Comparison of ENCODE assay signal across 24 mouse cellular contexts in genomic region chr6:31065419-31065818, GRCm38 (mm10).
DNase-seq lines count a peak whose midpoint lies in the region; ATAC-seq and TF ChIP-seq lines count a peak whose summit lies in the region.
"Had no signal": no experiment of that assay in that cellular context is flagged by ENCODE, and none has a peak within 500 bp of the region (broad histone marks: within the 10 kb centered on the region; RNA-seq: fewer than 3 reads in every experiment).

No protein-coding gene starts in this region.

- no peak overlapping the region for H3K9ac ChIP-seq in hindbrain, embryonic 14.5 days
- H3K9ac ChIP-seq: heart, embryonic 13.5 days; liver, embryonic 14.5 days; lung, embryonic 15.5 days; midbrain, embryonic 12.5 days; neural tube, embryonic 13.5 days had no signal

- peak in 1 of 2 experiments; percentile 9 for DNase-seq in layer of hippocampus, adult 2 months (ENCODE audit: low spot score in 2 of 2)
- no peak for DNase-seq in layer of hippocampus, adult 9-11 months
- peak; percentile 78 for DNase-seq in MN1 (ENCODE audit: low spot score)
- DNase-seq in urinary bladder, postnatal 14 days (ENCODE audit: low spot score) = no peak
- DNase-seq in hindbrain, embryonic 14.5 days (ENCODE audit: low spot score) = no peak
- DNase-seq in left cerebral cortex, adult 11 months (ENCODE audit: low spot score) = no peak
- DNase-seq: cerebellum, adult 2 months; cerebellum, postnatal 36 days; gastrocnemius, postnatal 25 days; kidney, postnatal 10 days; right cerebral cortex, postnatal 25 days; thymus, adult 18-20 months had no signal

- no peak overlapping the region for H3K4me3 ChIP-seq in layer of hippocampus, adult 2 months
- H3K4me3 ChIP-seq in hindbrain, embryonic 14.5 days (replicated peaks; ENCODE audit: low read length) = no peak overlapping the region
- H3K4me3 ChIP-seq: heart, embryonic 13.5 days; lung, embryonic 15.5 days; midbrain, embryonic 12.5 days; neural tube, embryonic 13.5 days had no signal

- TF ChIP-seq CTCF in layer of hippocampus, adult 2 months (conservative IDR thresholded peaks at IDR 0.05) = no peak

- H3K9me3 ChIP-seq in hindbrain, embryonic 14.5 days (ENCODE audit: control insufficient read depth, low read length) = no peaks in the 10 kb centered on the region
- H3K9me3 ChIP-seq: G1E; heart, embryonic 13.5 days; lung, embryonic 15.5 days; midbrain, embryonic 12.5 days; neural tube, embryonic 13.5 days had no signal

- H3K27ac ChIP-seq in layer of hippocampus, adult 2 months = peak overlapping the region; percentile 20; the same call in 1 of the 2 replicates
- H3K27ac ChIP-seq in hindbrain, embryonic 14.5 days = no peak overlapping the region
- H3K27ac ChIP-seq: heart, embryonic 13.5 days; liver, embryonic 14.5 days; lung, embryonic 15.5 days; macrophage; midbrain, embryonic 12.5 days; neural tube, embryonic 13.5 days had no signal

- H3K4me1 ChIP-seq in hindbrain, embryonic 14.5 days (replicated peaks; ENCODE audit: control insufficient read depth, insufficient read depth, low read length) = no peaks in the 10 kb centered on the region
- H3K4me1 ChIP-seq: midbrain, embryonic 12.5 days; neural tube, embryonic 13.5 days had no signal

- H3K27me3 ChIP-seq in hindbrain, embryonic 14.5 days (ENCODE audit: control insufficient read depth, insufficient read depth, low read length) = no peaks in the 10 kb centered on the region
- H3K27me3 ChIP-seq: heart, embryonic 13.5 days; lung, embryonic 15.5 days; midbrain, embryonic 12.5 days; neural tube, embryonic 13.5 days had no signal

- no peaks in the 10 kb centered on the region for H3K36me3 ChIP-seq in hindbrain, embryonic 14.5 days (replicated peaks; ENCODE audit: control insufficient read depth, insufficient read depth)
- H3K36me3 ChIP-seq: lung, embryonic 15.5 days; midbrain, embryonic 12.5 days; neural tube, embryonic 13.5 days had no signal

- ATAC-seq in granulocyte monocyte progenitor cell, adult 5-6 weeks (replicated peaks; ENCODE audit: poor library complexity, severe bottlenecking) = peak; percentile 96
- ATAC-seq in hindbrain, embryonic 14.5 days (ENCODE audit: low FRiP score) = no peak
- ATAC-seq: CD4-positive, CD25-positive, alpha-beta regulatory T cell, adult 4 months; forebrain, embryonic 14.5 days; hindbrain, embryonic 16.5 days; intestine, postnatal 0 days had no signal

- no peak overlapping the region for H3K4me2 ChIP-seq in hindbrain, embryonic 14.5 days (replicated peaks)
- H3K4me2 ChIP-seq: heart, embryonic 13.5 days; lung, embryonic 15.5 days; midbrain, embryonic 12.5 days; neural tube, embryonic 13.5 days had no signal

- WGBS in hindbrain, embryonic 14.5 days = 82% methylated on average over 9 of the region's 9 CpGs
